In the genomic region with DNA sequence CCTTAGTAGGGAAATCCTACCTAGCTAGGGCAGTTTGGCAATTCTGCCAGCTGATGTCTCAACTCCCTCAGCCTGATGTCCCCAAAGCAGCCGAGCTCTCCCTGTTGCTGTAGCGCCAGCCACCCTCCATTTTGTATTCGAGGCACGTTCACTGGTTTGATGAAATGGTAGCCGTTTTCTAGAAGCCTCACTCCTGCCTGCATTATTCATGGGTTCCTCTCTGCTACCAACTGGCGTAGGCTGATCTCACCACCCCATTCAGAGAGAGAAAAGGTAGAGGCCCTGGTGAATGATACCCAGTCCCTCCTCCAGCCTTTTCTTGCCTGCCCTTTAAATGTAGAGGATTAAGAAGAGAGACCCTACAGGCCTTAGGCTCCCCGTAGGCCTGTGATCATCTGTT, we compare ENCODE assay signal across 14 mouse cellular contexts.
DNase-seq lines count a peak whose midpoint lies in the region.
"Had no signal": no experiment of that assay in that cellular context is flagged by ENCODE, and none has a peak within 500 bp of the region (broad histone marks: within the 10 kb centered on the region; RNA-seq: fewer than 3 reads in every experiment).

No protein-coding gene starts in this region.

- no peaks in the 10 kb centered on the region for H3K9me3 ChIP-seq in midbrain, embryonic 10.5 days (replicated peaks)
- H3K9me3 ChIP-seq: G1E; heart, embryonic 12.5 days; limb, embryonic 15.5 days had no signal

- no peak overlapping the region for H3K4me3 ChIP-seq in midbrain, embryonic 10.5 days
- H3K4me3 ChIP-seq: heart, embryonic 12.5 days; limb, embryonic 15.5 days had no signal

- DNase-seq in cerebellum, adult 9-10 months = peak; percentile 39
- no peak for DNase-seq in cerebellum, postnatal 25 days
- DNase-seq in right cerebral cortex, postnatal 14 days = peak; percentile 46
- no peak for DNase-seq in right cerebral cortex, adult 2 months (ENCODE audit: low spot score in 2 of 2)
- DNase-seq in midbrain, embryonic 10.5 days (ENCODE audit: low spot score) = peak; percentile 63
- peak; percentile 73 for DNase-seq in right cerebral cortex, postnatal 4 days
- no peak for DNase-seq in T-cell, adult 2 months (ENCODE audit: low spot score)
- no peak for DNase-seq in cerebellum, postnatal 4 days (ENCODE audit: low spot score in 2 of 2)
- DNase-seq: cerebellum, adult 11-12 months; kidney, adult 2 months; lung, postnatal 10 days had no signal

- H3K36me3 ChIP-seq in midbrain, embryonic 10.5 days = no peaks in the 10 kb centered on the region
- H3K36me3 ChIP-seq: G1E; heart, embryonic 12.5 days; limb, embryonic 15.5 days had no signal

- H3K4me1 ChIP-seq in midbrain, embryonic 10.5 days = peaks cover 83% of the 10 kb centered on the region

- peak overlapping the region; percentile 83 for H3K27ac ChIP-seq in midbrain, embryonic 10.5 days (replicated peaks)
- H3K27ac ChIP-seq: limb, embryonic 15.5 days had no signal

- WGBS in midbrain, embryonic 10.5 days = 53% methylated on average over 7 of the region's 7 CpGs

- peaks cover 44% of the 10 kb centered on the region for H3K27me3 ChIP-seq in midbrain, embryonic 10.5 days (ENCODE audit: low read depth, poor library complexity, severe bottlenecking)
- H3K27me3 ChIP-seq: heart, embryonic 12.5 days; limb, embryonic 15.5 days had no signal

Comparison
In these comparisons a context has a peak if more than half of its experiments do, and no peak if none do; other contexts are left out.
1. DNase-seq: peak in cerebellum, adult 9-10 months (single experiment), right cerebral cortex, postnatal 14 days (single experiment), midbrain, embryonic 10.5 days (single experiment) and right cerebral cortex, postnatal 4 days (single experiment); none in cerebellum, postnatal 25 days (0 of 2), right cerebral cortex, adult 2 months (0 of 2), T-cell, adult 2 months (single experiment) and cerebellum, postnatal 4 days (0 of 2).